Mouse (Mus musculus): ENCODE measurements around the gene Elk4. TPM values are rescaled to one million over a fixed set of nuclear protein-coding genes. Genes with fewer than 3 reads are reported as not detected.

Gene Elk4
- total and polyA plus RNA-seq, 3 experiments, result 16.8 to 18.9 (median 17.4) TPM

DNA sequence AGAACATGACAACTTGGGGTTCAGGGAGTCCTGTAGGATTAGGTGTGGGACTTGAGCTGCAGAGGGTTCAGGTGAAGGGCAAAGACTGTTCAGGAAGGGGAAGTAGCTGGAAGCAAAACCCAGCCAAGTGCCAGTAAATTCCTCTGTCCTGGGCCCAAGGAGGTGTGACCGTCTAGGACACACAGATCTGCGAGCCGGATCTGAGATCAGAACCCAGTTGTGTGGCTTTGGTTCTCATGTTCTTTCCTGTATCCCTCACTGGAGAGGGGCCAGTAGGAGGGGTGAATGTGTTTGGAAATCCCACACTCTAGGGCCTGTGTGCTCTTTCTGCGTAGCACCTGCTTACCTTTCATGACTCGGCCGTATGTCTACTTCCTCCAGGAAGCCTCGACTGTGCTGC is 40.1 kb upstream of the Elk4 start:
- in situ Hi-C loops (cut with MboI; ENCODE audit: low pct_ligation_motif_present, low pct_unique_long_range_greater_than_20kb, low sequenced_read_pairs) (no loop called here), dilution Hi-C loops (cut with MboI; ENCODE audit: extremely low pct_ligation_motif_present, extremely low pct_unique_long_range_greater_than_20kb, low sequenced_read_pairs) (no loop called here)
- Histone ChIP-seq H3K4me3 (replicated peaks in 1 of 3; ENCODE audit: low read depth in 2 of 3, low read length in 2 of 3, poor library complexity in 1 of 3) (no peak overlapping the region), H3K27ac (ENCODE audit: insufficient read depth, low read depth) (no peak overlapping the region), H3K9me3 (replicated peaks; ENCODE audit: low read length) (no peaks in the 10 kb centered on the region), H3K36me3 (replicated peaks in 1 of 2; ENCODE audit: control insufficient read depth in 1 of 2, insufficient read depth in 1 of 2, low read length in 1 of 2) (no peaks in the 10 kb centered on the region), H3K4me1 (ENCODE audit: control insufficient read depth in 1 of 2, insufficient read depth in 2 of 2) (peaks cover 0 to 6% of the 10 kb centered on the region in 2 experiments; a peak in 2 of 4 replicates), H3K79me2 (replicated peaks; ENCODE audit: control insufficient read depth, extremely low read depth, insufficient read depth, poor library complexity, severe bottlenecking) (no peaks in the 10 kb centered on the region), H3K9ac (ENCODE audit: insufficient read depth, low read depth) (no peak overlapping the region), H3K27me3 (replicated peaks) (peaks cover 88% of the 10 kb centered on the region), H3K4me2 (ENCODE audit: insufficient read depth, low read depth, poor library complexity, severe bottlenecking) (no peak overlapping the region)
- DNase-seq (ENCODE audit: extremely low read depth), result no peak
- TF ChIP-seq BHLHE40 (IDR thresholded peaks at IDR 0.05; ENCODE audit: low read depth, low read length) (no peak), MYC (IDR thresholded peaks at IDR 0.05; ENCODE audit: low read depth, low read length) (no peak), ZKSCAN1 (IDR thresholded peaks at IDR 0.05; ENCODE audit: borderline replicate concordance, low read depth, low read length) (no peak), ZC3H11A (IDR thresholded peaks at IDR 0.05; ENCODE audit: low read depth, low read length) (no peak), USF2 (conservative IDR thresholded peaks at IDR 0.05; ENCODE audit: low read depth, low read length) (no peak), POLR2AphosphoS2 (IDR thresholded peaks at IDR 0.05; ENCODE audit: low read depth, low read length) (no peak), TBP (conservative IDR thresholded peaks at IDR 0.05; ENCODE audit: low read depth, low read length) (no peak), SIN3A (IDR thresholded peaks at IDR 0.05; ENCODE audit: low read length) (no peak)

- Histone ChIP-seq H3K79me2 (replicated peaks; ENCODE audit: control insufficient read depth, extremely low read depth, insufficient read depth, poor library complexity, severe bottlenecking) (no peaks in the 10 kb centered on the region), H3K9me3 (replicated peaks; ENCODE audit: low read length) (no peaks in the 10 kb centered on the region), H3K27me3 (replicated peaks) (peaks cover 89% of the 10 kb centered on the region), H3K4me1 (ENCODE audit: control insufficient read depth in 1 of 2, insufficient read depth in 2 of 2) (0 out of 4 replicates have a peak, but pooled peaks cover 0 to 4% of the 10 kb centered on the region in 2 experiments), H3K9ac (ENCODE audit: insufficient read depth, low read depth) (no peak overlapping the region), H3K4me2 (ENCODE audit: insufficient read depth, low read depth, poor library complexity, severe bottlenecking) (no peak overlapping the region), H3K27ac (ENCODE audit: insufficient read depth, low read depth) (no peak overlapping the region), H3K36me3 (replicated peaks in 1 of 2; ENCODE audit: control insufficient read depth in 1 of 2, insufficient read depth in 1 of 2, low read length in 1 of 2) (no peaks in the 10 kb centered on the region), H3K4me3 (replicated peaks in 1 of 3; ENCODE audit: low read depth in 2 of 3, low read length in 2 of 3, poor library complexity in 1 of 3) (no peak overlapping the region)
- TF ChIP-seq GABPA (IDR thresholded peaks at IDR 0.05; ENCODE audit: insufficient replicate concordance, low read depth, low read length) (no peak), EP300 (IDR thresholded peaks at IDR 0.05; ENCODE audit: low read length) (no peak), ELF1 (IDR thresholded peaks at IDR 0.05; ENCODE audit: low read depth, low read length) (no peak), JUND (conservative IDR thresholded peaks at IDR 0.05; ENCODE audit: low read depth, low read length) (no peak), MEF2A (IDR thresholded peaks at IDR 0.05; ENCODE audit: borderline replicate concordance, low read depth, low read length) (no peak)
- dilution Hi-C loops (cut with MboI; ENCODE audit: extremely low pct_ligation_motif_present, extremely low pct_unique_long_range_greater_than_20kb, low sequenced_read_pairs) (no loop called here), in situ Hi-C loops (cut with MboI; ENCODE audit: low pct_ligation_motif_present, low pct_unique_long_range_greater_than_20kb, low sequenced_read_pairs) (no loop called here)
- DNase-seq (ENCODE audit: extremely low read depth), result no peak
Observed at GRCm38 (mm10) chr1:131968556-131968955, 38.9 kb upstream of the Elk4 start.

DNA sequence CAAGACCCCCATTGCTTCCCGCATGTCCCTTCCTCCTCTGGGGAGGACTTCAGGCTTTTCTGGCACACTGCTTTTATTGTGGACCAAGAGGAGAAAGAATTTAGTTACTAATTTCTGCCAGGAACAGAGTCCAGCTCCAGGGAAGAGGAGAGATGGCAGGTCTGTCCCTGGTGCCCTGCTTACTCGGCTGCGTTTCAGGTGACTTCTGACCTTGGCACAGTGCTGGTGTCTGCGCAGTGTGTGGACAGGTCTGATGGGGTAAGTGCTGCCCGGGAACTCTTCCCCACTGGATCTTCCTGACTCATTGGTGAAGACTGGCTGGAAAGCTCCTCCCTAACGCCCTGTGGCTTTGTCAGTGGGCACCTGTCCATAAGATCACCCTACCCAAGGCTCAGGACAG is 38.4 kb upstream of the Elk4 start:
- Histone ChIP-seq H3K27ac (ENCODE audit: insufficient read depth, low read depth) (no peak overlapping the region), H3K4me2 (ENCODE audit: insufficient read depth, low read depth, poor library complexity, severe bottlenecking) (no peak overlapping the region), H3K79me2 (replicated peaks; ENCODE audit: control insufficient read depth, extremely low read depth, insufficient read depth, poor library complexity, severe bottlenecking) (no peaks in the 10 kb centered on the region), H3K4me3 (replicated peaks in 1 of 3; ENCODE audit: low read depth in 2 of 3, low read length in 2 of 3, poor library complexity in 1 of 3) (no peak overlapping the region), H3K9ac (ENCODE audit: insufficient read depth, low read depth) (no peak overlapping the region), H3K27me3 (replicated peaks) (peaks cover 89% of the 10 kb centered on the region), H3K4me1 (ENCODE audit: control insufficient read depth in 1 of 2, insufficient read depth in 2 of 2) (0 out of 4 replicates have a peak, but pooled peaks cover 0 to 4% of the 10 kb centered on the region in 2 experiments), H3K9me3 (replicated peaks; ENCODE audit: low read length) (no peaks in the 10 kb centered on the region), H3K36me3 (replicated peaks in 1 of 2; ENCODE audit: control insufficient read depth in 1 of 2, insufficient read depth in 1 of 2, low read length in 1 of 2) (no peaks in the 10 kb centered on the region)
- no peak for DNase-seq (ENCODE audit: extremely low read depth)
- TF ChIP-seq MAX (IDR thresholded peaks at IDR 0.05; ENCODE audit: low read length) (no peak), NELFE (IDR thresholded peaks at IDR 0.05; ENCODE audit: low read depth, low read length) (no peak), USF1 (IDR thresholded peaks at IDR 0.05; ENCODE audit: low read depth, low read length) (no peak), MXI1 (IDR thresholded peaks at IDR 0.05; ENCODE audit: low read depth, low read length) (no peak), ZNF384 (IDR thresholded peaks at IDR 0.05; ENCODE audit: low read depth, low read length) (no peak), CHD1 (IDR thresholded peaks at IDR 0.05; ENCODE audit: low read depth, low read length) (no peak), TBP (conservative IDR thresholded peaks at IDR 0.05; ENCODE audit: low read depth, low read length) (no peak), CTCF (conservative IDR thresholded peaks at IDR 0.05 in 1 of 2, IDR thresholded peaks at IDR 0.05 in 1 of 2; ENCODE audit: low read depth in 2 of 2, low read length in 2 of 2) (no peak), NRF1 (IDR thresholded peaks at IDR 0.05; ENCODE audit: low read depth, low read length) (no peak), MAFK (IDR thresholded peaks at IDR 0.05; ENCODE audit: insufficient replicate concordance, low read length) (no peak), BHLHE40 (IDR thresholded peaks at IDR 0.05; ENCODE audit: low read depth, low read length) (no peak)
- dilution Hi-C loops (cut with MboI; ENCODE audit: extremely low pct_ligation_motif_present, extremely low pct_unique_long_range_greater_than_20kb, low sequenced_read_pairs), result no loop called here
- in situ Hi-C loops (cut with MboI; ENCODE audit: low pct_ligation_motif_present, low pct_unique_long_range_greater_than_20kb, low sequenced_read_pairs), result no loop called here
